Mouse (Mus musculus) lung, postnatal 4 days (tissue): Measurements from ENCODE around the gene Ksr2.

Experiments used
- DNase-seq, 2 experiments: peaks; one replicate each; pipeline ENCODE4 v3.0.0; 2021

Gene Ksr2

GRCm38 (mm10) chr5:117539221-117539620, 125.4 kb downstream of the Ksr2 start:
- DNase-seq, result no peak

GRCm38 (mm10) chr5:117541654-117542053, 127.9 kb downstream of the Ksr2 start:
- DNase-seq, result no peak

- DNase-seq, result peak; percentile 15 to 55
Observed at GRCm38 (mm10) chr5:117546694-117547268, 133.0 kb downstream of the Ksr2 start.

- no peak for DNase-seq
Observed at GRCm38 (mm10) chr5:117550992-117551391, 137.2 kb downstream of the Ksr2 start.

- DNase-seq, result no peak
Observed at GRCm38 (mm10) chr5:117552096-117552495, 138.3 kb downstream of the Ksr2 start.

- no peak for DNase-seq
Observed at GRCm38 (mm10) chr5:117554505-117554904, 140.7 kb downstream of the Ksr2 start.

- no peak for DNase-seq
Observed at GRCm38 (mm10) chr5:117556570-117556969, 142.8 kb downstream of the Ksr2 start.

GRCm38 (mm10) chr5:117561080-117561479, 147.3 kb downstream of the Ksr2 start:
- no peak for DNase-seq

GRCm38 (mm10) chr5:117566051-117566665, 152.4 kb downstream of the Ksr2 start:
- DNase-seq, result no peak

GRCm38 (mm10) chr5:117569190-117569795, 155.5 kb downstream of the Ksr2 start:
- no peak for DNase-seq

- no peak for DNase-seq
Observed at GRCm38 (mm10) chr5:117572428-117572827, 158.6 kb downstream of the Ksr2 start.

GRCm38 (mm10) chr5:117574894-117575293, 161.1 kb downstream of the Ksr2 start:
- no peak for DNase-seq

- no peak for DNase-seq
Observed at GRCm38 (mm10) chr5:117577598-117577997, 163.8 kb downstream of the Ksr2 start.

- DNase-seq, result no peak
Observed at GRCm38 (mm10) chr5:117581711-117582110, 167.9 kb downstream of the Ksr2 start.

- no peak for DNase-seq
Observed at GRCm38 (mm10) chr5:117584428-117584827, 170.6 kb downstream of the Ksr2 start.

GRCm38 (mm10) chr5:117589266-117589665, 175.5 kb downstream of the Ksr2 start:
- DNase-seq, result no peak

GRCm38 (mm10) chr5:117593273-117593672, 179.5 kb downstream of the Ksr2 start:
- no peak for DNase-seq

- no peak for DNase-seq
Observed at GRCm38 (mm10) chr5:117596803-117597202, 183.0 kb downstream of the Ksr2 start.

- DNase-seq, result no peak
Observed at GRCm38 (mm10) chr5:117602026-117602425, 188.2 kb downstream of the Ksr2 start.

- DNase-seq, result peak; percentile 18 to 56
Observed at GRCm38 (mm10) chr5:117607761-117608309, 194.0 kb downstream of the Ksr2 start.

GRCm38 (mm10) chr5:117614331-117615024, 200.7 kb downstream of the Ksr2 start:
- peak; percentile 69 to 78 for DNase-seq

GRCm38 (mm10) chr5:117620292-117620691, 206.5 kb downstream of the Ksr2 start:
- no peak for DNase-seq

- DNase-seq, result no peak
Observed at GRCm38 (mm10) chr5:117622221-117622620, 208.4 kb downstream of the Ksr2 start.
